Mouse (Mus musculus) C2C12 (cell line): ENCODE measurements around the gene Scgb1b3. TPM values are rescaled to one million over a fixed set of nuclear protein-coding genes. Genes with fewer than 3 reads are reported as not detected.

Experiments used
- H3K27me3 ChIP-seq: one replicate; pipeline ENCODE4 v1.6.1; 2011; ENCODE audit not compliant: control insufficient read depth, insufficient read depth, insufficient read length
- H3K36me3 ChIP-seq: one replicate; pipeline ENCODE4 v1.6.1; 2011; ENCODE audit not compliant: control insufficient read depth, insufficient read depth
- H3K4me3 ChIP-seq: one replicate; pipeline ENCODE4 v1.5.1; 2011; ENCODE audit warnings: mild to moderate bottlenecking, control low read depth; ENCODE audit not compliant: poor library complexity, insufficient read depth, severe bottlenecking
- H3K79me2 ChIP-seq: one replicate; pipeline ENCODE4 v1.6.1; 2011; ENCODE audit not compliant: control insufficient read depth, insufficient read depth
- H3K79me3 ChIP-seq: one replicate; pipeline ENCODE4 v1.6.1; 2011; ENCODE audit warnings: low read depth, control low read depth
- H3ac ChIP-seq: one replicate; pipeline ENCODE3; 2011; ENCODE audit warnings: low read depth; ENCODE audit not compliant: control insufficient read depth, insufficient read length
- CEBPB ChIP-seq: IDR thresholded peaks from one replicate; pipeline ENCODE4 v1.6.1; 2011; ENCODE audit warnings: low read depth, mild to moderate bottlenecking, control low read depth, moderate library complexity
- CTCF ChIP-seq: IDR thresholded peaks from one replicate; pipeline ENCODE4 v1.5.1; 2011; ENCODE audit not compliant: control insufficient read depth, insufficient read depth, insufficient read length
- FOSL1 ChIP-seq: IDR thresholded peaks from one replicate; pipeline ENCODE4 v1.8.0; 2011; ENCODE audit warnings: mild to moderate bottlenecking, low read length; ENCODE audit not compliant: poor library complexity, insufficient read depth, severe bottlenecking
- MAX ChIP-seq: IDR thresholded peaks from one replicate; pipeline ENCODE4 v1.6.1; 2011; ENCODE audit warnings: mild to moderate bottlenecking, control low read depth
- MYOD1 ChIP-seq: IDR thresholded peaks from one replicate; pipeline ENCODE4 v1.6.1; 2011; ENCODE audit warnings: low read depth; ENCODE audit not compliant: control insufficient read depth, insufficient read length
- MYOG ChIP-seq: IDR thresholded peaks from one replicate; pipeline ENCODE4 v1.6.1; 2011; ENCODE audit not compliant: control insufficient read depth, insufficient read length; ENCODE audit errors: extremely low read depth
- USF1 ChIP-seq: IDR thresholded peaks from one replicate; pipeline ENCODE4 v1.6.1; 2011; ENCODE audit warnings: low read depth, mild to moderate bottlenecking, control low read depth, moderate library complexity
- long read RNA-seq, 2 experiments: library from polyadenylated mRNA; unstranded; transcript quantifications; one replicate each; pipeline ENCODE4 v2.0.0; 2019 to 2020
- polyA plus RNA-seq: library from polyadenylated mRNA; unstranded; fragments of >200 nt; fragmentation: generic; extraction: Trizol; gene quantifications from one replicate; pipeline ENCODE4 v1.2.1, GENCODE M21; 2012; ENCODE audit warnings: missing spikeins

Scgb1b3 gene
- polyA plus RNA-seq = not detected
- long read RNA-seq, experiment 1 = 0 reads
- long read RNA-seq, experiment 2 = 0 reads

- H3ac ChIP-seq = no peak within 1 kb of the TSS
These were observed at the start of gene Scgb1b3 for GRCm38 (mm10) chr7:31375292-31375691. TSS of gene Scgb1b3 (plus strand) at chr7:31375592.

DNA sequence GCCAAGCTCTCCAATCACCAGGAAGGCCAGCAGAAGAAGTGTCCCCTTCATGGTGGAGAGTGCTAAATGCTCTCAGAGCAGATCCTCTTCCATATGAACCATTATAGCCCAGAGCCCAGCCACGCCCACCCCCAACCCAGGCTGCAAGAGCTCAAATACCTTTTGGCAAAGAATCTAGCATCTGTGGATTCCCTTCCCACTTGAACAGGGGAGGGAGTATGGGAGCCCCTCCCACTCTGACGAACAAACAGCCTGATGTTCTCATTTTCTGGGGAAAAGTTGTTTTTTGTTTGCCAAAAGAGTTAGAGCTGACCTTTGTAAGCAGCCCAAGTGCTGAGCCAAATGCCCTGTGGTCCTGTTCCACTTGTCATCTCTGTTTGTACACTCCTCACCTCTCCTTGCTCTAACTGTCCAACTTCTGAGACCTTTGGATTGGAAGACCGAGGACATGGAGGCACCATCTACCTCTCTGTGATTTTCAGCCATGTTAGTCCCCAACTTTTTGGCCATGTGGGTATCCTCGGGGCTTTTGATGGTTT, 13.3 kb upstream of the Scgb1b3 start, which contains the start of gene Scgb2b3:
TSS of gene Scgb2b3 (minus strand) at position 51 of the 539 bp plus-strand sequence.
- no peak for TF ChIP-seq MYOD1
- no peak for TF ChIP-seq USF1
- TF ChIP-seq FOSL1 = no peak
- TF ChIP-seq MAX = no peak
- no peak for TF ChIP-seq CTCF
- no peak for TF ChIP-seq MYOG
- no peak for TF ChIP-seq CEBPB
- Histone ChIP-seq H3K27me3 (no peaks in the 10 kb centered on the region), H3K79me2 (no peaks in the 10 kb centered on the region), H3K36me3 (no peaks in the 10 kb centered on the region), H3K79me3 (no peaks in the 10 kb centered on the region), H3ac (no peak within 1 kb of the TSS), H3K4me3 (no peak within 1 kb of the TSS)

More at GRCm38 (mm10) chr7:31375292-31375691, at the start of gene Scgb1b3:
- no peaks in the 10 kb centered on the region for H3K79me3 ChIP-seq
- H3K27me3 ChIP-seq = no peaks in the 10 kb centered on the region
- no peak within 1 kb of the TSS for H3K4me3 ChIP-seq
- TF ChIP-seq FOSL1 (no peak), MYOG (no peak), CEBPB (no peak), MAX (no peak), USF1 (no peak), MYOD1 (no peak), CTCF (no peak)
- no peaks in the 10 kb centered on the region for H3K79me2 ChIP-seq
- H3K36me3 ChIP-seq = no peaks in the 10 kb centered on the region

Other genes starting within 250 kb of the Scgb1b3 start
- gene Scn1b, start 248.6 kb upstream of the Scgb1b3 start, polyA plus RNA-seq = 2.3 TPM
- gene Gramd1a, start 219.7 kb upstream of the Scgb1b3 start, polyA plus RNA-seq = 17.9 TPM
- not detected for gene Scgb2b2, start 85.1 kb upstream of the Scgb1b3 start, polyA plus RNA-seq
- gene Scgb1b2, start 83.8 kb upstream of the Scgb1b3 start, polyA plus RNA-seq = not detected
- gene Scgb2b3, start 13.5 kb upstream of the Scgb1b3 start, polyA plus RNA-seq = not detected